Mouse (Mus musculus) liver, adult 2 months (tissue): ENCODE results near the gene Gskip. TPM values are rescaled to one million over a fixed set of nuclear protein-coding genes. Genes with fewer than 3 reads are reported as not detected.
A peak's percentile ranks its signal among the peaks of the same experiment; 100 is the strongest.

Source experiments
- DNase-seq: peaks from one replicate; pipeline ENCODE4 v3.0.0-alpha.2; 2011; ENCODE audit warnings: low read depth, low spot score; ENCODE audit errors: extremely low read depth
- H3K27ac ChIP-seq: fragments of 200-500 bp; replicated peaks from 2 replicates; pipeline ENCODE4 v1.5.1; 2012; ENCODE audit warnings: low read depth, mild to moderate bottlenecking, control low read depth, inconsistent platforms, low read length; ENCODE audit not compliant: insufficient read depth
- H3K27me3 ChIP-seq: fragments of 200-500 bp; 2 replicates; pipeline ENCODE4 v1.6.1; 2012; ENCODE audit warnings: mild to moderate bottlenecking, moderate library complexity, low read length, inconsistent platforms; ENCODE audit not compliant: control insufficient read depth, insufficient read depth
- H3K36me3 ChIP-seq: fragments of 200-500 bp; 2 replicates; pipeline ENCODE4 v1.6.1; 2012; ENCODE audit warnings: low read length, inconsistent platforms; ENCODE audit not compliant: control insufficient read depth, insufficient read depth
- H3K4me1 ChIP-seq: fragments of 200-500 bp; 2 replicates; pipeline ENCODE4 v1.6.1; 2011; ENCODE audit warnings: low read length; ENCODE audit not compliant: control insufficient read depth, insufficient read depth
- H3K4me3 ChIP-seq: fragments of 200-500 bp; 2 replicates; pipeline ENCODE4 v1.5.1; 2011; ENCODE audit warnings: low read depth, mild to moderate bottlenecking, control low read depth, low read length, moderate library complexity; ENCODE audit not compliant: insufficient read depth
- H3K79me2 ChIP-seq: fragments of 200-500 bp; 2 replicates; pipeline ENCODE4 v1.6.1; 2012; ENCODE audit warnings: inconsistent platforms, mild to moderate bottlenecking, low read length, moderate library complexity; ENCODE audit not compliant: control insufficient read depth, insufficient read depth
- H3K9ac ChIP-seq: fragments of 200-500 bp; 2 replicates; pipeline ENCODE4 v1.6.1; 2012; ENCODE audit warnings: low read depth, mild to moderate bottlenecking, control low read depth, inconsistent platforms, low read length
- CTCF ChIP-seq: fragments of 200-500 bp; IDR thresholded peaks from 2 replicates; pipeline ENCODE4 v1.5.1; 2011; ENCODE audit warnings: low read depth, low read length, control low read depth
- POLR2A ChIP-seq: fragments of 200-500 bp; IDR thresholded peaks from 2 replicates; pipeline ENCODE4 v1.6.1; 2011; ENCODE audit warnings: low read length, control low read depth; ENCODE audit not compliant: insufficient read depth; ENCODE audit errors: extremely low read depth
- whole genome bisulfite sequencing: fragments of 180-500 bp; shearing (Covaris S2); methylation state at CpG from one replicate; pipeline ENCODE4 v1.1.7; 2018; 5-methylcytosine and 5-hydroxymethylcytosine counted together
- polyA plus RNA-seq: library from polyadenylated mRNA; depleted of rRNA; stranded (reverse); fragments of >200 nt; gene quantifications from 2 replicates; pipeline ENCODE4 v1.2.3, GENCODE M21; 2012; rRNA removed
- total RNA-seq: library from RNA; depleted of rRNA; stranded (reverse); fragments of >200 nt; gene quantifications from 2 replicates; pipeline ENCODE4 v1.2.3, GENCODE M21; 2014; rRNA removed

Gskip gene
- total and polyA plus RNA-seq, 2 experiments, result 2.8 to 9.2 TPM

DNA sequence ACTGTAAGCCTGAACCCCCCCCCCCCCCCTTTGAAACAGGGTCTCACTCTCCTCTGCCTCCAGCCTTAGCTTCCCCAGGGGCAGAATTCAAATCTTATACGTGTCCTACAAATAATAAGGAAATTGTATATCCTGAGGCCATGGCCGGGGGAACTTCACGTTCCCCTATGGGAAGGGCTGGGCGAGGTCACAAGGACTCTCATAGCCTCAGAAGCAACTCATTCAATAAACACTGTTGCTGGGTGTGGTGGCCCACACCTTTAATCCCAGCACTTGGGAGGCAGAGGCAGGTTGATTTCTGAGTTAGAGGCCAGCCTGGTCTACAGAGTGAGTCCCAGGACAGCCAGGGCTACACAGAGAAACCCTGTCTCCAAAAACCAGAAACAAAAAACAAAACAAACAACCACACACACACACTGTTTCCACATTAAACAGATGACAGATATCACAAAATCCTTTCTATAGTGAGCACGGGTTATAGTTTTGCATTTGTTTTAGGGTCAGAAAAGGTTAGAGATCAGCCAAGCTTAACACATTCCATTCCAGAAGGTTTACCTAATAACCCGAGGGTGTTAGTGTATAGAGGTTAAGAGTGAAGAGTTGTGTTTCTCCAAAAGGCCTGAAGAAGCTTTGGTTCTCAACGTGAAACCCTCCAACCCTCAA, 50.7 kb downstream of the Gskip start:
- no peak for DNase-seq
- 74% methylated on average over 7 of the region's 7 CpGs for WGBS
- no peak for TF ChIP-seq CTCF
- TF ChIP-seq POLR2A, result no peak

DNA sequence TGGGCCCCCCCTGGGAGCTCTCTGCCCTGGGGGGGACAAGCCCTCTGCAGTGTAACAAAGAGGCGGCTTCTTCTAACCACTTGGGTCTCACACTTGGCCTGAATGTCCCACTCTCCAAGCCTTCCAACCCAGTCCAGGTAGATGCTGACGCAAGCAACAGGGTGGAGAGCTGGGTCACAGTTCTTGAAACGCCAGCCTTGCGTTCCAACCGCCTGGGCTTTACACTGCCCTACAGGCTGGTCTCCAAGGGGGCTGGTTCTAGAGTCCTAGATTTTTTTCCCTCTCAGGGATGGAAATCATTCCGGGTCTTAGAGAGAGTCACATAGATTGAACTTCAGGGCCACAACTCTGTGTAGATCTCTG, 51.2 kb downstream of the Gskip start:
- TF ChIP-seq CTCF, result no peak
- TF ChIP-seq POLR2A, result no peak
- Histone ChIP-seq H3K79me2 (no peaks in the 10 kb centered on the region), H3K36me3 (no peaks in the 10 kb centered on the region), H3K27ac (no peak overlapping the region), H3K27me3 (no peaks in the 10 kb centered on the region), H3K4me3 (no peak overlapping the region), H3K4me1 (no peaks in the 10 kb centered on the region), H3K9ac (no peak overlapping the region)
- no peak for DNase-seq
- 92% methylated on average over 6 of the region's 6 CpGs for WGBS

More for the DNA sequence above, 50.7 kb downstream of the Gskip start:
- Histone ChIP-seq H3K4me1 (peaks cover 2% of the 10 kb centered on the region), H3K4me3 (no peak overlapping the region), H3K79me2 (no peaks in the 10 kb centered on the region), H3K27ac (no peak overlapping the region), H3K36me3 (no peaks in the 10 kb centered on the region), H3K9ac (no peak overlapping the region), H3K27me3 (no peaks in the 10 kb centered on the region)

DNA sequence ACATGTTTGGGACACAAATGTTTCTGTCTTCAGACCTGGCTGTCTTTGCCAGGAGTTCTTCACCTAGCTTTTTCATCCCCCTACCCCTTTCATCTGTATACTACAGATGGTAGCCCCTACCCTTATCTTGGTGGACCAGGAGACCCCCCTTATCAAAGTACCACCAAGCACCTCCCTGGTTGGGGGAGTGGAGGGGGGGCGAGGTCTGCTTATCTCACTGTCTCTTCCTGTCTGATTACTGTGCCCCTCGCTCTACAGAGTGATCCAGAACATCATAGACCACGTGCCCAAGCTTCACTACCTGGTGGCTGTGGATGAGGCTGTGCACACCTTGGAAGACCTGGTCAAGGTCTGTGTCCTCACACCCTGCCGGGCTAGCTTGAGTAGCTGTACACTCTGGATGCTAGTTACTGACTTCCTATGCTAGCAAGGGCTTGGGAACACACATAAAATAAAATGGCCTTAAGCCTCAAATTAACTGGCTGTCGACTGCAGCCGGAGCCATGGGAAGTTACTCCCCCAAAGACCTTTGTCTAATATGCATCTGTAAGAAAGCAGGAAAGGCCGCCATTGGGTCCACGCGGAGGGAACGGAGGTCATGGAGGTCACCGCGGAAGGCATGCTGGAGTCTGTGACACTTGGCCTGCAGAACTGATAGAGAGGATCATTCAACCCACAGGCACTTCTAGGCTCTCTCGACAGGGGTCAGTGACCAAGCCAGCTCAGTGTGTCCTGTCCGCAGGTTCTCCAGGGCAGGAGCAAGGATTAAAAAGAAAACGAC, 53.9 kb downstream of the Gskip start:
- H3K36me3 ChIP-seq, result no peaks in the 10 kb centered on the region
- WGBS, result 79% methylated on average over 15 of the region's 15 CpGs
- no peak for TF ChIP-seq CTCF
- TF ChIP-seq POLR2A, result no peak
- H3K4me3 ChIP-seq, result no peak overlapping the region
- H3K9ac ChIP-seq, result no peak overlapping the region
- no peak overlapping the region for H3K27ac ChIP-seq
- H3K27me3 ChIP-seq, result no peaks in the 10 kb centered on the region
- no peaks in the 10 kb centered on the region for H3K4me1 ChIP-seq
- no peak for DNase-seq
- H3K79me2 ChIP-seq, result no peaks in the 10 kb centered on the region

DNA sequence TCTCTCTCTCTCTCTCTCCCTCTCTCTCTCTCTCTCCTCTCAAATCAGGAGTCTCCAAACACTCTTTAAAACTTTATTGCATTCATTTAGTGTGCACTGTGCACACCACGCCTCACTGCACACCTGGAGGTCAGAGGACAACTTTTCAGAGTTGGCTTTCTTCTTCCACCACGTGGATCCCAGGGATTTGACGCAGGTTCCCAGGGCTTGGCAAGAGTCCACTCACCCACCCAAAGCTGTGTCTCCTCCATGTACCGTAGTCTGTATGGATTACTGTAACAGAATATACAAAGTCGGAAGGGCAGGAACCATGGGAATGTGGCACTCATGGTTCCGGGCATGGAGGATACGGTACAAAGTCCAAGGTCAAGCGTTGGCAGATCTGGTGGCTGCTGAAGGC, 55.0 kb downstream of the Gskip start:
- no peak overlapping the region for H3K27ac ChIP-seq
- 83% methylated on average over 8 of the region's 8 CpGs for WGBS
- peak; percentile 39 for DNase-seq
- no peaks in the 10 kb centered on the region for H3K4me1 ChIP-seq
- no peak overlapping the region for H3K9ac ChIP-seq
- H3K36me3 ChIP-seq, result no peaks in the 10 kb centered on the region
- H3K27me3 ChIP-seq, result no peaks in the 10 kb centered on the region
- no peaks in the 10 kb centered on the region for H3K79me2 ChIP-seq
- H3K4me3 ChIP-seq, result no peak overlapping the region
- TF ChIP-seq CTCF (no peak), POLR2A (no peak)

DNA sequence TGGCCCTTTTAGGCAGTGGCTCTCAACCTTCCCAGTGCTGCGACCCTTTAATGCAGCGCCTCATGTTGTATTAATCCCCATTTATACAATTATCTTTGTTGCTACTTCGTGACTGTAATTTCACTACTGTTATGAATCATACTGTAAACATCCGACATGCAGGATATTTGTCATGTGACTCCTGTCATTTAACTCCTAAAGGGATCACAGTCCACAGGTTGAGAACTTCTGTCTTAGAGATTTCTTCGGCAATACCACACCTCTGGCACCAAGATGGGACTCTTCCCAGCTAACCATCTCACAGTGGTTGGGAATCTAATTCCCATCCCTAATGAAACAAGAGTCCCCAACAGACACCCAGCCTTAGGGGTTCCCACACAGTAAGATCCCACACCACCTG, 63.5 kb downstream of the Gskip start:
- H3K36me3 ChIP-seq, result no peaks in the 10 kb centered on the region
- no peak overlapping the region for H3K9ac ChIP-seq
- no peak overlapping the region for H3K4me3 ChIP-seq
- DNase-seq, result no peak
- 78% methylated on average over 5 of the region's 5 CpGs for WGBS
- no peak overlapping the region for H3K27ac ChIP-seq
- no peaks in the 10 kb centered on the region for H3K4me1 ChIP-seq
- H3K27me3 ChIP-seq, result no peaks in the 10 kb centered on the region
- H3K79me2 ChIP-seq, result no peaks in the 10 kb centered on the region
- TF ChIP-seq CTCF (no peak), POLR2A (no peak)

Other genes starting within 250 kb of the Gskip start
- gene D430019H16Rik, start 231.0 kb upstream of the Gskip start, total RNA-seq, result 0.74 and 0.92 TPM in 2 replicates
- gene D430019H16Rik, start 231.0 kb upstream of the Gskip start, polyA plus RNA-seq, result 0.55 and 0.65 TPM in 2 replicates
- gene Bdkrb2, start 121.6 kb upstream of the Gskip start, total RNA-seq, result 0.09 and 0.13 TPM in 2 replicates
- 0.06 TPM in 1 of 2 replicates, not detected in the other for gene Bdkrb2, start 121.6 kb upstream of the Gskip start, polyA plus RNA-seq
- gene Bdkrb1, start 81.7 kb upstream of the Gskip start, total RNA-seq, result not detected in 2 replicates
- not detected in 2 replicates for gene Bdkrb1, start 81.7 kb upstream of the Gskip start, polyA plus RNA-seq
- 19.2 and 24.0 TPM in 2 replicates for gene Atg2b, start 382 bp downstream of the Gskip start, total RNA-seq
- 9.3 and 10.2 TPM in 2 replicates for gene Atg2b, start 382 bp downstream of the Gskip start, polyA plus RNA-seq
- 0.09 and 0.13 TPM in 2 replicates for gene Ak7, start 21.1 kb downstream of the Gskip start, total RNA-seq
- gene Ak7, start 21.1 kb downstream of the Gskip start, polyA plus RNA-seq, result 0.05 TPM in 1 of 2 replicates, not detected in the other
- 65.0 and 68.4 TPM in 2 replicates for gene Papola, start 99.9 kb downstream of the Gskip start, total RNA-seq
- gene Papola, start 99.9 kb downstream of the Gskip start, polyA plus RNA-seq, result 40.0 and 42.0 TPM in 2 replicates